Mouse (Mus musculus): Measurements from ENCODE around the gene 1700015F17Rik. TPM values are rescaled to one million over a fixed set of nuclear protein-coding genes. Genes with fewer than 3 reads are reported as not detected.

1700015F17Rik gene
- total RNA-seq, 2 experiments from 2014 or later: not detected

DNA sequence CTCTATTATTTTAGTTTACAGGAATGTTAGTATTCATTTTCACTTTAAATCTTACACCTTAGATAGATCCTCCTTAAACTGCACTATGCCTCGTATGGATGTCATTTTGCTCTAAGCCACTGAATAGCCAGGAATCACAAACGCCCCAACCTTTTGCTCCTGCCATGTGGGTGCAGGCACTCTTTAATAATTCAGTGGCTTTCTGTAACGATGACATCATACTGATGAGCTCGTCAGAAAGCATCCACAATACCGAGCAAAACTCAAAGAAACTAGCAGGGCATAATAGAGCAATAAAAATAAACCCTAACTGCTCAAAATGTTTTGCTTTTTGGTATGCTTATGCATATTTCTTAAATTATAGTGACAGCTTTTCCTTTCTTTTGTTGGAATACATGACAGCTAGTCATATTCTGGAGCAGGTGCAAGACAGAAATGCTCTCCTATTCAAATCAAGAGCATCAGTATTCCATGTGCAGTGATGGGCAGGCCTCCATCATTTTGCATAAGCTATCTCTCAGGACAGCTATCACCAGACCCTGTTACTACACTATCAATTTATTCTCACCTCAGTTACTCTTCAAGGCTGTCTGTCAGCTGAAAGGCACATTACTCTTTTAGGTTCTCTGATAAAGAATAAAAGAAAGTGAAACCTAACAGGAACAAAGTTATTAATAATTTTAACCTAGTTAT lies 47.1 kb downstream of the 1700015F17Rik start:
- intact Hi-C loops (cut with DNase I): no loop called here
- no peak for DNase-seq (ENCODE audit: low spot score)

DNA sequence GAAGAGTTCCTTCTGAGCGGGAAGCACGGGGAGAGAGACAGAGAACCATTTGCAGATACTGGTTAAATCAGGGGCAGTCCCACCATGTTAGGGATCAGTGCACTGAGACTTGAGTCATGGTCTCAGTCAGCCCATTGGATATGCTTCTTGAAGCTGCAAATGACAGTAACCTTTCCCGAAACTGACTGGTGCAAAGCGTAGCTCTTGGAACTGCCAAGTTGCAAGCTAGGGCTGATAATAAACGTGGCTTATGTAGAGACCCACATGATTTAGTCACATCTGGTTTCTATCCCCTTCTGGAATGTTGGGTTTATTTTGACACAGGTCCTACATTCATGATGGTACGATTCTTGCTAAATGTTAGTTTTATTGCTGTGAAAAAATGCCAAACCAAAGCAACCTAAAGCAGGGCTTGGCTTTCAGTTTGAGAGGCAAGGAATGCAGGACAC lies 55.2 kb downstream of the 1700015F17Rik start:
- DNase-seq (ENCODE audit: low spot score): no peak
- intact Hi-C loops (cut with DNase I): no loop called here

DNA sequence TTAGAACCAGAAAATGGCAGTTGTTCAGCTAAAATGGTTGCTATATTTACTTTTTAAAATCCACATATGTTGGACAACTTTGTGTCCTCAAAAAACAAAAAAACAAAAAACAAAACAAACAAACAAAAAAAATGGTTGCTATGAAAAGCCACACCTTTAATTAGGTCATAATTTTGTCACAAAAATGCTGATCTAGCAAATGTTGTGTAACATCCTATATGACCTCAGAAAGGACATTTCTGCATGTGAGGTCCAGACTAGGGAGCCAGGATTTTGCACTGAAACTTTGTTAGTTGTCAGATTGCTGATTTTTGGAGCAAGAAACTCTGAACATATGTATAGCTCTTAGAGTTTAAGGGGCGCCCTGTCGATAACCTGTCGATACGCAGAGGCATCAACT lies 55.9 kb downstream of the 1700015F17Rik start:
- intact Hi-C loops (cut with DNase I): no loop called here
- DNase-seq (ENCODE audit: low spot score): no peak

DNA sequence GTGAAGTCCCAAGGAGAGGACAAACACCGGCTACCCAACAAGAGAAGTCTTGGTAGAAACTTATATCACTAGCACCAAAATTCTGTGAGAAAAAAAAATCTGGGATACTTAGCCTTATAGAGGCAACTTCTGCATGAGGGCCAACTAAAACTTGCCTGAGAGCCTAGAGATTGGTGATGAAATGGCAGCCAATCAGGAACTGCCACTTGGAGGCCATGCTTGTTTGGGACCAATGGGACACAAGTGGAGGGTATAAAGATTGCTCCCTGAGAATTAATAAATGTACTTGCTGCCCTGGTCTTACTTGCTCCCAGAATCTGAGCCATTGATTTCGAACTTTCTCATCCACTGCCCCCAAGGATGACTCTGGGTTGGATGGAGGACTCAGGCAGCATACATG lies 57.5 kb downstream of the 1700015F17Rik start:
- intact Hi-C loops (cut with DNase I): no loop called here
- no peak for DNase-seq (ENCODE audit: low spot score)

DNA sequence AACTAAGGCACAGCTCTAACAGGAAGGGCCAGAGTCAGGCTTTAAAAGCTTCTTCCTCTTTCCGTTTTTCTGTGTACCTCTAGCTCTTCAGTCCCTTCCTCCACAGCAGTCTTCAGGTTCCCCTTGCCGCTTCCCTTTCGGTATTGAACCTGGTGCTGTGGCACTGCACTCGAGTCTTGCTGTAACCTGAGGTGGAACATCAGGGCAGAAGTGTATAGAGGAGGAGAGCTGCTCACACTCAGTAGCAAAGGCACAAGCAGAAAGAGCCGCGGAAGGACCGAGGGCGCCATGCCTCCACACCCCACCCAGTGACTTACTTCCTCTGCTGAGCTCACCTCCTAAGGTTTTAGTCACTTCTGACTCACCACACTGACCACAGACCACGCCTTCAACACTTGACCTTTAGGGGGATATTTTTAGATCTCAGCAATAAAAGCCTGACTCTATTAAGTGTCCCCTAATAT lies 58.9 kb downstream of the 1700015F17Rik start, which contains the start of gene Cdk14:
Gene Cdk14, minus strand, starts transcription at position 321 of the 464 bp plus-strand sequence.
- no peak for DNase-seq (ENCODE audit: low spot score)
- intact Hi-C loops (cut with DNase I): no loop called here

DNA sequence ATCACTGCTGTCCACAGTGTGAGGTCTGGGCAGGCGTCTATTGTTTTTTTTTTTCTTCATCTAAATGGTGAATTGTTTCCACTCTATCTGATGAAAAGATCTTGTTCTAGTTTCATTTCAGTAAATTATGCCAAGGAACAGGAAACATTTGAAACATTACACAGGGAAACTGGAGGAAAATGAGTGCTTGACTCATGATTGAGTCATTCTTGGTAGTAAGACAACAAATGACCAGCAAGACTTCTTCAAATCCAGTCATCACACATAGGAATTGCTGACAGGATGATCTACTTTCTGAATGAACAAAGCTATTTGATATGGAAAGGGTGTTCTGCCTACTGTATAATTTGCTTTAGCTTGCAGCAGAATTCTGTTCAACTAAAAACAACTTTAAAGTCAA lies 59.7 kb downstream of the 1700015F17Rik start:
- no peak for DNase-seq (ENCODE audit: low spot score)
- intact Hi-C loops (cut with DNase I): no loop called here

DNA sequence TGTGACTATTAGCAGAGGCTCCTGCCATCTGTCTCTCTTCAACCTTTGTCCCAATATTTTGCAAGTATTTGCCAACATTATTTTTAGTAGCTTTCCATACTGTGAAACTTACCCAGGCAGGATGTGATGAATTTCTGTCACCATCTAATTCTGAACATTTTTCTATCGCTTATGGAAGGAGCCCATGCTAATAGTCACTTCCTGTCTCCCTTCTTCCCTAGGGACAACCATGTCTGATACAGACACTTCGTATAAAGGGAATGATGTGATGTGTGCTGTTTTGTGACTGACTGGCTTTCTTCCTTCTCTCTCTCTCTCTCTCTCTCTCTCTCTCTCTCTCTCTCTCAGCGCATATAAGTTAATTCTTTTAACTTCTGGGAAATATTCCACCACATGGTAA lies 64.1 kb downstream of the 1700015F17Rik start:
- no peak for DNase-seq (ENCODE audit: low spot score)
- intact Hi-C loops (cut with DNase I): no loop called here

DNA sequence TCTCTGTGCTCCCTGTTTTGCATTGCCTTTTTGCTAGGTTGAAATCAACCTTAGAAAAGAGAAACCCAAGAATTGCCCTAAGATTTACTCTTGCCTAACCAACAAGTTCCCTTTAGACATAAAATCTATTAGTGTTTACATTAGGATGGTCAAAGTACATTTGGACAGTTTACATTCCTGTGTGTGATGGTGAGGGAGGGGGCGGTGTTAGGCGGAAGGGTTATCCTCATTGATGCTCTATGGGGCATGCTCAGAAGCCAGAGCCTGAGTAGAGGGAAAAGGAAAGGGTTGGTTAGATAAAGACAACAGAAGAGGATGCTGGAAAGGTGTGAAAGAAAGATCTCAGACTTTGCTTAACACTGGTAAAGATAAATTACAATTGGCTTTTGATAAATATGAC lies 67.1 kb downstream of the 1700015F17Rik start:
- intact Hi-C loops (cut with DNase I): no loop called here
- no peak for DNase-seq (ENCODE audit: low spot score)

DNA sequence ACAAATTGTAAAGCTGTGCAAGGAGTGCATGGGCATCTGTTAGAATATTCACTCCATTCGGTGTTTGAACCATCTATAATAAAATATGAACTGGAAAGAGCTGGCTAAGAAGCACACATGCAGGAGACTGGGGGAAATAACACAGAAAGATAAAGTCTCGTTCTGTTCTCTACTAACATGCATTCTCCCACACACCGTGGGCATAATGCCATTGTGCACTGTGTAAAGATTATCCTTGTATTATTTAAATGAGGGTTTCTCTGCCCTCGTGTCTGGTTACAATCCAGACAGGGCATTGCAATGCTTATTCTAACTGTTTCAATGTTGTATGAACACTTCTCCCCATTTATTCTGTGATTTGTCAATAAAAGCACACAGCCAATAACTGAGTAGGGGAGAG lies 77.0 kb downstream of the 1700015F17Rik start:
- DNase-seq (ENCODE audit: low spot score): no peak
- intact Hi-C loops (cut with DNase I): no loop called here

DNA sequence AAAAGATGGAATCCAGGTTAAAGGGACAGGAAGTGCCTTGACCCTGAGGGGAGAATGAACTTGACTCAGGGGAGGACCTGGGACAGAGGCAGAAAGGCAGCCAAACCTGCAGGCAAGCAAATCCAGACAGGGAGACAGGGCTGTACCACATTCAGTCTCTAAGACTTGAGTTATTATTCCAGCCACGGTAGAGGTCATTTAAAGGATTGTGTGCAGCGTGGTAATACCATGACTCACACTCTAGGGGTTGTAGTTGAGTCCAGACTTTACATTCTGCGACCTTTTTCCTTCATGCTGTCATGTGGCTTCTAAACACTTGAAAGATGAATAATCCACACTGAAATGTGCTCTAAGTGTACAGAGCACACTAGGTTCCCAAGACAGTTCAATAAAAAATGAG lies 86.2 kb downstream of the 1700015F17Rik start:
- DNase-seq (ENCODE audit: low spot score): no peak
- intact Hi-C loops (cut with DNase I): no loop called here

Other genes starting within 250 kb of the 1700015F17Rik start
- 10 to 100 TPM in 1 of 2 experiments, 1 to 10 TPM in 1; 9.8 to 10.2 TPM for gene Cdk14, start 58.8 kb downstream of the 1700015F17Rik start, total RNA-seq (2021)
- 10 to 100 TPM; 18.9 to 23.9 TPM for gene Cldn12, start 35.8 kb upstream of the 1700015F17Rik start, total RNA-seq (2021)
- 10 to 100 TPM in 1 of 2 experiments, 1 to 10 TPM in 1; 9.4 to 10.5 TPM for gene Gtpbp10, start 80.4 kb upstream of the 1700015F17Rik start, total RNA-seq (2021)
- not detected for gene Gm8773, start 94.7 kb upstream of the 1700015F17Rik start, total RNA-seq (2021)
- under 1 TPM; 0.88 to 0.95 TPM for gene Cfap69, start 185.1 kb upstream of the 1700015F17Rik start, total RNA-seq (2021)
- gene Steap2, start 215.4 kb upstream of the 1700015F17Rik start, total RNA-seq (2021): under 1 TPM; 0.39 to 0.45 TPM